Mouse (Mus musculus) gastrocnemius, adult 8-10 months (tissue): Measurements from ENCODE around the gene Map3k9. TPM values are rescaled to one million over a fixed set of nuclear protein-coding genes. Genes with fewer than 3 reads are reported as not detected.

ENCODE experiments used
- DNase-seq, 2 experiments: peaks; one replicate each; pipeline ENCODE4 v3.0.0; 2022; ENCODE audit warnings: low spot score in 2 of 2
- total RNA-seq, 4 experiments: library from RNA; stranded (reverse); gene quantifications; 2 replicates each; pipeline ENCODE4 v1.2.4; 2022

The Map3k9 gene
- total RNA-seq = under 1 TPM; 0.07 to 0.22 (median 0.12) TPM

- DNase-seq = peak; percentile 77 to 83
Measured at GRCm38 (mm10) chr12:81781105-81781909, at the start of gene Map3k9. Gene Map3k9, minus strand, starts transcription at chr12:81781175.

- no peak for DNase-seq
Measured at GRCm38 (mm10) chr12:81828355-81828754, 47.4 kb upstream of the Map3k9 start.

GRCm38 (mm10) chr12:81822778-81823480 is 42.0 kb upstream of the Map3k9 start:
- DNase-seq = no peak

- peak in 1 of 2 experiments; percentile 24 for DNase-seq
Measured at GRCm38 (mm10) chr12:81822176-81822575, 41.2 kb upstream of the Map3k9 start.

GRCm38 (mm10) chr12:81820700-81821099 is 39.7 kb upstream of the Map3k9 start:
- no peak for DNase-seq

- no peak for DNase-seq
Measured at GRCm38 (mm10) chr12:81817126-81817505, 36.1 kb upstream of the Map3k9 start.

- DNase-seq = no peak
Measured at GRCm38 (mm10) chr12:81816330-81817125, 35.6 kb upstream of the Map3k9 start.

- DNase-seq = no peak
Measured at GRCm38 (mm10) chr12:81814742-81815141, 33.8 kb upstream of the Map3k9 start.

GRCm38 (mm10) chr12:81810417-81810816 is 29.4 kb upstream of the Map3k9 start:
- no peak for DNase-seq

GRCm38 (mm10) chr12:81808596-81808995 is 27.6 kb upstream of the Map3k9 start:
- no peak for DNase-seq

GRCm38 (mm10) chr12:81807953-81808352 is 27.0 kb upstream of the Map3k9 start:
- no peak for DNase-seq

- DNase-seq = no peak
Measured at GRCm38 (mm10) chr12:81807529-81807837, 26.5 kb upstream of the Map3k9 start.

GRCm38 (mm10) chr12:81806759-81807528 is 26.0 kb upstream of the Map3k9 start:
- no peak for DNase-seq

- no peak for DNase-seq
Measured at GRCm38 (mm10) chr12:81806114-81806513, 25.1 kb upstream of the Map3k9 start.

- DNase-seq = no peak
Measured at GRCm38 (mm10) chr12:81803803-81804202, 22.8 kb upstream of the Map3k9 start.

GRCm38 (mm10) chr12:81803016-81803415 is 22.0 kb upstream of the Map3k9 start:
- DNase-seq = no peak

- DNase-seq = no peak
Measured at GRCm38 (mm10) chr12:81801134-81801533, 20.2 kb upstream of the Map3k9 start.

GRCm38 (mm10) chr12:81796541-81796940 is 15.6 kb upstream of the Map3k9 start:
- peak; percentile 37 to 48 for DNase-seq

- no peak for DNase-seq
Measured at GRCm38 (mm10) chr12:81792511-81793218, 11.7 kb upstream of the Map3k9 start.

- DNase-seq = no peak
Measured at GRCm38 (mm10) chr12:81789499-81789898, 8.5 kb upstream of the Map3k9 start.

- DNase-seq = peak; percentile 85 to 86
Measured at GRCm38 (mm10) chr12:81788672-81789084, 7.7 kb upstream of the Map3k9 start.
